Mouse (Mus musculus) heart, adult 2 months (tissue): ENCODE measurements around the gene Relt. TPM values are rescaled to one million over a fixed set of nuclear protein-coding genes. Genes with fewer than 3 reads are reported as not detected.
A peak's percentile ranks its signal among the peaks of the same experiment; 100 is the strongest.

Experiments
- DNase-seq, 2 experiments: peaks; one replicate each; pipeline ENCODE4 v3.0.0; 2021
- H3K27ac ChIP-seq: fragments of 200-600 bp; 2 replicates; pipeline ENCODE4 v1.8.1; 2022
- H3K27me3 ChIP-seq: fragments of 200-500 bp; 2 replicates; pipeline ENCODE4 v1.6.1; 2012; ENCODE audit warnings: mild to moderate bottlenecking, low read length, inconsistent platforms, mixed read lengths; ENCODE audit not compliant: control insufficient read depth, insufficient read depth
- H3K36me3 ChIP-seq: fragments of 200-500 bp; 2 replicates; pipeline ENCODE4 v1.6.1; 2012; ENCODE audit warnings: low read length, inconsistent platforms; ENCODE audit not compliant: control insufficient read depth, insufficient read depth
- H3K4me1 ChIP-seq: fragments of 200-500 bp; 2 replicates; pipeline ENCODE4 v1.6.1; 2011; ENCODE audit warnings: low read length; ENCODE audit not compliant: control insufficient read depth, insufficient read depth
- H3K4me3 ChIP-seq: fragments of 200-600 bp; 2 replicates; pipeline ENCODE4 v1.8.1; 2022
- H3K79me2 ChIP-seq: fragments of 200-500 bp; replicated peaks from 2 replicates; pipeline ENCODE4 v1.6.1; 2012; ENCODE audit warnings: mild to moderate bottlenecking, inconsistent platforms, low read length, moderate library complexity, mixed read lengths; ENCODE audit not compliant: control insufficient read depth, insufficient read depth
- H3K9ac ChIP-seq: fragments of 200-500 bp; 2 replicates; pipeline ENCODE4 v1.6.1; 2012; ENCODE audit warnings: low read depth, mild to moderate bottlenecking, control low read depth, inconsistent platforms, low read length, mixed read lengths
- CTCF ChIP-seq: fragments of 200-600 bp; IDR thresholded peaks from 2 replicates; pipeline ENCODE4 v1.8.1; 2022; ENCODE audit warnings: antibody characterized with exemption, mild to moderate bottlenecking, moderate library complexity
- EP300 ChIP-seq: fragments of 200-500 bp; IDR thresholded peaks from 2 replicates; pipeline ENCODE4 v1.6.1; 2011; ENCODE audit warnings: low read depth, low read length, control low read depth; ENCODE audit not compliant: insufficient read depth
- POLR2A ChIP-seq: fragments of 200-500 bp; IDR thresholded peaks from 2 replicates; pipeline ENCODE4 v1.6.1; 2011; ENCODE audit warnings: mild to moderate bottlenecking, low read depth, low read length, control low read depth; ENCODE audit not compliant: insufficient read depth
- WGBS: fragments of 180-500 bp; shearing (Covaris S2); methylation state at CpG from one replicate; pipeline ENCODE4 v1.1.7; 2018; 5-methylcytosine and 5-hydroxymethylcytosine counted together
- intact Hi-C: fragments of 180-260 bp; cut with DNase I; formaldehyde crosslinking; loops from one replicate; pipeline ENCODE4 v1.15.1; 2025
- microRNA-seq, 2 experiments: library from miRNA; unstranded; fragments of <30 nt; microRNA quantifications; one replicate each; pipeline ENCODE4 v1.2.0; 2021
- polyA plus RNA-seq: library from polyadenylated mRNA; depleted of rRNA; stranded (reverse); fragments of >200 nt; gene quantifications from 2 replicates; pipeline ENCODE4 v1.2.3, GENCODE M21; 2012; rRNA removed
- total RNA-seq, 2 experiments: library from RNA; stranded (reverse); gene quantifications; 2 replicates each; pipeline ENCODE4 v1.2.3; 2021

The Relt gene
- total and polyA plus RNA-seq, 3 experiments = 4.6 to 6.4 (median 5.5) TPM

GRCm38 (mm10) chr7:100815900-100816570, 47.2 kb downstream of the Relt start:
- no peak for DNase-seq
- Histone ChIP-seq H3K4me1 (peaks cover 3% of the 10 kb centered on the region), H3K27ac (no peak overlapping the region), H3K36me3 (peaks cover 2% of the 10 kb centered on the region), H3K9ac (no peak overlapping the region), H3K4me3 (no peak overlapping the region), H3K79me2 (no peaks in the 10 kb centered on the region), H3K27me3 (no peaks in the 10 kb centered on the region)
- TF ChIP-seq POLR2A (no peak), EP300 (no peak)
- 43% methylated on average over 8 of the region's 8 CpGs for WGBS
- intact Hi-C loops = no loop called here

GRCm38 (mm10) chr7:100812641-100813040, 50.6 kb downstream of the Relt start:
- intact Hi-C loops = no loop called here
- TF ChIP-seq CTCF (no peak), POLR2A (no peak), EP300 (no peak)
- no peak for DNase-seq
- H3K36me3 ChIP-seq = peaks cover 2% of the 10 kb centered on the region
- peaks cover 3% of the 10 kb centered on the region for H3K4me1 ChIP-seq
- no peak overlapping the region for H3K27ac ChIP-seq
- no peak overlapping the region for H3K9ac ChIP-seq
- no peaks in the 10 kb centered on the region for H3K27me3 ChIP-seq
- H3K4me3 ChIP-seq = no peak overlapping the region
- 88% methylated on average over 5 of the region's 5 CpGs for WGBS
- H3K79me2 ChIP-seq = no peaks in the 10 kb centered on the region

- Histone ChIP-seq H3K79me2 (no peaks in the 10 kb centered on the region), H3K36me3 (peaks cover under 1% of the 10 kb centered on the region), H3K4me3 (no peak overlapping the region), H3K27me3 (no peaks in the 10 kb centered on the region), H3K27ac (no peak overlapping the region), H3K4me1 (peaks cover 3% of the 10 kb centered on the region), H3K9ac (no peak overlapping the region)
- TF ChIP-seq CTCF = no peak
- no peak for TF ChIP-seq EP300
- no peak for TF ChIP-seq POLR2A
- no peak for DNase-seq
- intact Hi-C loops = no loop called here
- WGBS = 66% methylated on average over 5 of the region's 5 CpGs
Measured at GRCm38 (mm10) chr7:100811912-100812311, 51.3 kb downstream of the Relt start.

GRCm38 (mm10) chr7:100805391-100805790, 57.9 kb downstream of the Relt start:
- Histone ChIP-seq H3K36me3 (no peaks in the 10 kb centered on the region; the same call in 1 of the 2 replicates), H3K79me2 (no peaks in the 10 kb centered on the region), H3K27ac (no peak overlapping the region), H3K4me1 (no peaks in the 10 kb centered on the region; the same call in 1 of the 2 replicates), H3K9ac (no peak overlapping the region), H3K4me3 (no peak overlapping the region), H3K27me3 (no peaks in the 10 kb centered on the region)
- no peak for DNase-seq
- intact Hi-C loops = no loop called here
- TF ChIP-seq CTCF = no peak
- TF ChIP-seq EP300 = no peak
- no peak for TF ChIP-seq POLR2A
- 89% methylated on average over 2 of the region's 2 CpGs for WGBS

GRCm38 (mm10) chr7:100798810-100799209, 64.4 kb downstream of the Relt start:
- 23% methylated on average over 3 of the region's 3 CpGs for WGBS
- Histone ChIP-seq H3K27ac (no peak overlapping the region), H3K9ac (no peak overlapping the region), H3K4me3 (no peak overlapping the region), H3K27me3 (no peaks in the 10 kb centered on the region), H3K36me3 (peaks cover 3% of the 10 kb centered on the region; the same call in 1 of the 2 replicates), H3K79me2 (no peaks in the 10 kb centered on the region), H3K4me1 (no peaks in the 10 kb centered on the region; the same call in 1 of the 2 replicates)
- no peak for DNase-seq
- intact Hi-C loops = loop anchor here (1.0 to 10.0 kb wide), 3 partner anchors 92 to 274 kb away; partner anchors contain the start of gene Fam168a
- TF ChIP-seq CTCF (peak; percentile 87), EP300 (no peak), POLR2A (no peak)

Small RNA genes within 50 kb of the gene (microRNA-seq; reads per million reads assigned to microRNA genes)
- 190 to 249 reads per million in 2 experiments for gene Mir3102

Other genes starting within 250 kb of the Relt start
- gene Plekhb1, start 201.0 kb downstream of the Relt start, total RNA-seq = 1 to 10 TPM; 2.2 to 2.5 TPM
- gene Plekhb1, start 201.0 kb downstream of the Relt start, polyA plus RNA-seq = 9.0 and 12.1 TPM in 2 replicates
- gene Fam168a, start 156.8 kb downstream of the Relt start, total RNA-seq = 10 to 100 TPM; 36.3 to 37.1 TPM
- 39.8 and 52.6 TPM in 2 replicates for gene Fam168a, start 156.8 kb downstream of the Relt start, polyA plus RNA-seq
- gene Arhgef17, start 68.7 kb upstream of the Relt start, total RNA-seq = 10 to 100 TPM; 26.2 to 28.4 TPM
- gene Arhgef17, start 68.7 kb upstream of the Relt start, polyA plus RNA-seq = 23.4 and 28.9 TPM in 2 replicates
- gene P2ry6, start 111.2 kb upstream of the Relt start, total RNA-seq = 1 to 10 TPM; 3.6 to 4.2 TPM
- gene P2ry6, start 111.2 kb upstream of the Relt start, polyA plus RNA-seq = 9.6 and 11.1 TPM in 2 replicates
- 10 to 100 TPM; 22.3 to 32.6 TPM for gene P2ry2, start 149.4 kb upstream of the Relt start, total RNA-seq
- gene P2ry2, start 149.4 kb upstream of the Relt start, polyA plus RNA-seq = 40.4 and 46.8 TPM in 2 replicates
- 10 to 100 TPM; 20.9 to 22.4 TPM for gene Fchsd2, start 229.4 kb upstream of the Relt start, total RNA-seq
- 5.6 and 8.1 TPM in 2 replicates for gene Fchsd2, start 229.4 kb upstream of the Relt start, polyA plus RNA-seq